Mouse (Mus musculus): ENCODE data around the gene Arl6ip4. TPM values are rescaled to one million over a fixed set of nuclear protein-coding genes. Genes with fewer than 3 reads are reported as not detected.

Gene Arl6ip4
- polyA plus RNA-seq, 1 experiment: 82.8 TPM

GRCm38 (mm10) chr5:124093852-124094604 is 21.9 kb upstream of the Arl6ip4 start:
- no peak for DNase-seq (ENCODE audit: extremely low spot score in 1 of 2, low spot score in 1 of 2)

GRCm38 (mm10) chr5:124095077-124095581 is 20.8 kb upstream of the Arl6ip4 start:
- DNase-seq (ENCODE audit: extremely low spot score in 1 of 2, low spot score in 1 of 2): no peak

GRCm38 (mm10) chr5:124095596-124096232 is 20.2 kb upstream of the Arl6ip4 start, which contains the start of gene Abcb9:
Abcb9 (minus strand) TSS chr5:124095798.
- peak; percentile 97 to 99 for DNase-seq (ENCODE audit: extremely low spot score in 1 of 2, low spot score in 1 of 2)

GRCm38 (mm10) chr5:124098923-124099322 is 17.0 kb upstream of the Arl6ip4 start:
- DNase-seq (ENCODE audit: extremely low spot score in 1 of 2, low spot score in 1 of 2): no peak

GRCm38 (mm10) chr5:124100128-124101044 is 15.5 kb upstream of the Arl6ip4 start:
- no peak for DNase-seq (ENCODE audit: extremely low spot score in 1 of 2, low spot score in 1 of 2)

GRCm38 (mm10) chr5:124102326-124102725 is 13.6 kb upstream of the Arl6ip4 start:
- no peak for DNase-seq (ENCODE audit: extremely low spot score in 1 of 2, low spot score in 1 of 2)

- no peak for DNase-seq (ENCODE audit: extremely low spot score in 1 of 2, low spot score in 1 of 2)
Measured at GRCm38 (mm10) chr5:124103020-124103419, 12.9 kb upstream of the Arl6ip4 start.

- no peak for DNase-seq (ENCODE audit: extremely low spot score in 1 of 2, low spot score in 1 of 2)
Measured at GRCm38 (mm10) chr5:124103552-124103951, 12.3 kb upstream of the Arl6ip4 start.

GRCm38 (mm10) chr5:124111077-124111741 is 4.7 kb upstream of the Arl6ip4 start:
- DNase-seq (ENCODE audit: extremely low spot score in 1 of 2, low spot score in 1 of 2): no peak

- peak; percentile 87 to 95 for DNase-seq (ENCODE audit: extremely low spot score in 1 of 2, low spot score in 1 of 2)
Measured at GRCm38 (mm10) chr5:124111742-124112497, 4.0 kb upstream of the Arl6ip4 start, which contains the start of gene Ogfod2. Ogfod2 (plus strand) TSS chr5:124112297.

GRCm38 (mm10) chr5:124112531-124112930 is 3.4 kb upstream of the Arl6ip4 start:
- no peak for DNase-seq (ENCODE audit: extremely low spot score in 1 of 2, low spot score in 1 of 2)

GRCm38 (mm10) chr5:124113030-124113429 is 2.9 kb upstream of the Arl6ip4 start:
- peak in 1 of 2 experiments; percentile 72 for DNase-seq (ENCODE audit: extremely low spot score in 1 of 2, low spot score in 1 of 2)

GRCm38 (mm10) chr5:124114276-124115025 is 1.4 kb upstream of the Arl6ip4 start:
- DNase-seq (ENCODE audit: extremely low spot score in 1 of 2, low spot score in 1 of 2): no peak

- DNase-seq (ENCODE audit: extremely low spot score in 1 of 2, low spot score in 1 of 2): no peak
Measured at GRCm38 (mm10) chr5:124115531-124115930, 358 bp upstream of the Arl6ip4 start.

GRCm38 (mm10) chr5:124119204-124119603 is 3.3 kb downstream of the Arl6ip4 start:
- no peak for DNase-seq (ENCODE audit: extremely low spot score in 1 of 2, low spot score in 1 of 2)

- DNase-seq (ENCODE audit: extremely low spot score in 1 of 2, low spot score in 1 of 2): no peak
Measured at GRCm38 (mm10) chr5:124122357-124122756, 6.5 kb downstream of the Arl6ip4 start.

- DNase-seq (ENCODE audit: extremely low spot score in 1 of 2, low spot score in 1 of 2): no peak
Measured at GRCm38 (mm10) chr5:124125093-124125492, 9.2 kb downstream of the Arl6ip4 start.

GRCm38 (mm10) chr5:124134261-124134660 is 18.4 kb downstream of the Arl6ip4 start:
- DNase-seq (ENCODE audit: extremely low spot score in 1 of 2, low spot score in 1 of 2): no peak

GRCm38 (mm10) chr5:124138066-124138465 is 22.2 kb downstream of the Arl6ip4 start:
- DNase-seq (ENCODE audit: extremely low spot score in 1 of 2, low spot score in 1 of 2): no peak
